Mouse (Mus musculus) urinary bladder, adult 2 months (tissue): Measurements from ENCODE around the gene Carmil3. TPM values are rescaled to one million over a fixed set of nuclear protein-coding genes. Genes with fewer than 3 reads are reported as not detected.

ENCODE experiments used
- DNase-seq: peaks from one replicate; pipeline ENCODE4 v3.0.0; 2022; ENCODE audit warnings: low spot score
- polyA plus RNA-seq: library from polyadenylated mRNA; depleted of rRNA; stranded (reverse); fragments of >200 nt; gene quantifications from 2 replicates; pipeline ENCODE4 v1.2.3, GENCODE M21; 2012; rRNA removed

Gene Carmil3
- polyA plus RNA-seq = 2.5 and 2.6 TPM in 2 replicates

- DNase-seq = peak; percentile 39
Measured at GRCm38 (mm10) chr14:55490361-55491201, at the start of gene Carmil3. TSS of gene Carmil3 (plus strand) at chr14:55490651.

- no peak for DNase-seq
Measured at GRCm38 (mm10) chr14:55457693-55458092, 32.8 kb upstream of the Carmil3 start.

GRCm38 (mm10) chr14:55458273-55458672 is 32.2 kb upstream of the Carmil3 start:
- DNase-seq = no peak

- DNase-seq = no peak
Measured at GRCm38 (mm10) chr14:55458761-55459160, 31.7 kb upstream of the Carmil3 start.

GRCm38 (mm10) chr14:55459796-55460195 is 30.7 kb upstream of the Carmil3 start:
- DNase-seq = no peak

GRCm38 (mm10) chr14:55460297-55460696 is 30.2 kb upstream of the Carmil3 start:
- no peak for DNase-seq

- no peak for DNase-seq
Measured at GRCm38 (mm10) chr14:55461757-55462156, 28.7 kb upstream of the Carmil3 start.

- DNase-seq = no peak
Measured at GRCm38 (mm10) chr14:55466481-55466880, 24.0 kb upstream of the Carmil3 start.

- no peak for DNase-seq
Measured at GRCm38 (mm10) chr14:55467108-55467507, 23.3 kb upstream of the Carmil3 start.

GRCm38 (mm10) chr14:55468301-55468741 is 22.1 kb upstream of the Carmil3 start:
- DNase-seq = no peak

- DNase-seq = no peak
Measured at GRCm38 (mm10) chr14:55469041-55469440, 21.4 kb upstream of the Carmil3 start.

GRCm38 (mm10) chr14:55469821-55470220 is 20.6 kb upstream of the Carmil3 start:
- DNase-seq = no peak

GRCm38 (mm10) chr14:55470806-55471205 is 19.6 kb upstream of the Carmil3 start:
- DNase-seq = no peak

- DNase-seq = no peak
Measured at GRCm38 (mm10) chr14:55475654-55476053, 14.8 kb upstream of the Carmil3 start.

GRCm38 (mm10) chr14:55477421-55477820 is 13.0 kb upstream of the Carmil3 start:
- no peak for DNase-seq

- DNase-seq = no peak
Measured at GRCm38 (mm10) chr14:55477829-55478228, 12.6 kb upstream of the Carmil3 start.

GRCm38 (mm10) chr14:55478651-55479599 is 11.5 kb upstream of the Carmil3 start, which contains the start of gene Dhrs4:
TSS of gene Dhrs4 (plus strand) at chr14:55478758.
- DNase-seq = peak; percentile 69

- no peak for DNase-seq
Measured at GRCm38 (mm10) chr14:55479629-55480028, 10.8 kb upstream of the Carmil3 start.

GRCm38 (mm10) chr14:55484430-55485085 is 5.9 kb upstream of the Carmil3 start:
- no peak for DNase-seq

- no peak for DNase-seq
Measured at GRCm38 (mm10) chr14:55486836-55487235, 3.6 kb upstream of the Carmil3 start.

GRCm38 (mm10) chr14:55491291-55491833 is 911 bp downstream of the Carmil3 start:
- no peak for DNase-seq
